Mouse (Mus musculus) neural tube, embryonic 15.5 days (tissue): Measurements from ENCODE around the gene Cfap73. TPM values are rescaled to one million over a fixed set of nuclear protein-coding genes. Genes with fewer than 3 reads are reported as not detected.
A peak's percentile ranks its signal among the peaks of the same experiment; 100 is the strongest.

Experiments
- ATAC-seq: fragments of 200-750 bp; cut with Nextera tagmentation; 2 replicates; pipeline ENCODE4 v1.8.0; 2017; ENCODE audit warnings: mild to moderate bottlenecking, moderate TSS enrichment, moderate library complexity; ENCODE audit not compliant: low FRiP score
- H3K27ac ChIP-seq: fragments of 300-500 bp; sonication (generic); replicated peaks from 2 replicates; pipeline ENCODE4 v1.5.1; 2015; ENCODE audit warnings: mild to moderate bottlenecking, inconsistent platforms
- H3K27me3 ChIP-seq: fragments of 300-500 bp; sonication (generic); replicated peaks from 2 replicates; pipeline ENCODE4 v1.6.1; 2015; ENCODE audit warnings: inconsistent platforms
- H3K36me3 ChIP-seq: fragments of 300-500 bp; sonication (generic); 2 replicates; pipeline ENCODE4 v1.6.1; 2015; ENCODE audit warnings: inconsistent platforms
- H3K4me1 ChIP-seq: fragments of 300-500 bp; sonication (generic); 2 replicates; pipeline ENCODE4 v1.6.1; 2015; ENCODE audit warnings: inconsistent platforms
- H3K4me2 ChIP-seq: fragments of 300-500 bp; sonication (generic); 2 replicates; pipeline ENCODE4 v1.6.1; 2015; ENCODE audit warnings: inconsistent platforms, mild to moderate bottlenecking, moderate library complexity
- H3K4me3 ChIP-seq: fragments of 300-500 bp; sonication (generic); replicated peaks from 2 replicates; pipeline ENCODE4 v1.5.1; 2015; ENCODE audit warnings: mild to moderate bottlenecking, inconsistent platforms
- H3K9ac ChIP-seq: fragments of 300-500 bp; sonication (generic); replicated peaks from 2 replicates; pipeline ENCODE4 v1.6.1; 2015; ENCODE audit warnings: mild to moderate bottlenecking, inconsistent platforms
- H3K9me3 ChIP-seq: fragments of 300-500 bp; sonication (generic); replicated peaks from 2 replicates; pipeline ENCODE4 v1.6.1; 2016; ENCODE audit warnings: inconsistent platforms
- WGBS: fragments of 180-500 bp; shearing (Covaris S2); methylation state at CpG from one replicate; pipeline ENCODE4 v1.1.7; 2015; ENCODE audit warnings: mixed read lengths; 5-methylcytosine and 5-hydroxymethylcytosine counted together
- polyA plus RNA-seq: library from polyadenylated mRNA; unstranded; fragments of >200 nt; fragmentation: Nextera tagmentation; extraction: Ambion mirVana; gene quantifications from 2 replicates; pipeline ENCODE4 v1.2.1, GENCODE M21; 2015

Cfap73 gene
- polyA plus RNA-seq, 1 experiment from 2014 or later: 0.33 TPM

DNA sequence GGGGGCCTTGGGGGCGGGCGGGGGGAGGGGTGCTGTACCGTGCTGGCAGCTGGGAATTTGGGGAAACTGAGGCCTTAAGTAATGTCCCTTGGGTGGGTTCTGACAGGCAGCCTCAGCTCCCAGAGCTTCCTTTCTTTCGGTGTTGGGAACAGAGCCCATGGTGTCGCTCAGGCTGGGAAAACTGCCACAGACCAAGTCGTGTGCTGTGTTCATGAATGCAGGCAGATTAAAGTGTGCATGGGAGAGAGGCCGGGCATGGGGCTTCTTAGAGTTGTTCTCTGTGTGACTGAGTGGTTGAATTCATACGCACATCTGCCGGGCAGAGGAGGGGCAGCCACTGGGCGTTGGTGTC lies 12.2 kb downstream of the Cfap73 start:
- Histone ChIP-seq H3K4me3 (no peak overlapping the region), H3K36me3 (peaks cover 78% of the 10 kb centered on the region), H3K27me3 (no peaks in the 10 kb centered on the region), H3K27ac (no peak overlapping the region), H3K9me3 (no peaks in the 10 kb centered on the region), H3K9ac (no peak overlapping the region), H3K4me2 (no peak overlapping the region), H3K4me1 (peaks cover 9% of the 10 kb centered on the region)
- 86% methylated on average over 10 of the region's 10 CpGs for WGBS
- no peak for ATAC-seq

DNA sequence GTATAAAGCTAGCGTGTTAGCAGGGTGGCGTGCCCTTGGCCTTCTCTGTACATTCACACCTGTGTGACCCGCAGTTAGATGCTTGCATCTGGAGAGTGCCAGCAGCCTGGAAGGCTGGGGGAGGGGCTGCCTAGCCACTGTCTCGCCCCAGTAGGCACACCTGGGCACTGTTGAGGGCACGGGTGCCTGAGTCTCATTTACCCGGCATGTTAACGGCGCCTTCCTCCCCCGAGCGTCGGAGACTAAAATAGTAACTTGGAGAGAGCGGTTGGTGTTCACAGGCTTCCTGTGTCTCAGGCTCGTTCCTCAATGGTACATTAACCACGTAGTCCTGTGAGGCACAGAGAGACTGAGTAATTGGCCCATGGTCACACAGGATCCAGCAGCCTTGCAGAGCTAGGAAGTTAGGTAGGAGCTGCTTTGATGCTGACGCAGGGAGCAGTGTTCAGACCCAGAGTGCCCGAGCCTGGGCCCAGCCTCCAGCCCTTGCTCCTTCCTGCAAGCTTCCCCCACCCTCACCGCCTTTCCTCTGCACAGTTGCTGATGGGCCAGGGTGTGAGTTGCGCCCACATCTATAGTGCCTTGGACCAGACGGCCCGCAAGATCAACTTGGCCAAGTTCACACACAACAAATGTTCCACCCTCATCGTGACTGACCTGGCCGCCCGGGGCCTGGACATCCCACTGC lies 12.8 kb downstream of the Cfap73 start:
- H3K36me3 ChIP-seq: peaks cover 80% of the 10 kb centered on the region
- no peak for ATAC-seq
- 90% methylated on average over 23 of the region's 23 CpGs for WGBS

DNA sequence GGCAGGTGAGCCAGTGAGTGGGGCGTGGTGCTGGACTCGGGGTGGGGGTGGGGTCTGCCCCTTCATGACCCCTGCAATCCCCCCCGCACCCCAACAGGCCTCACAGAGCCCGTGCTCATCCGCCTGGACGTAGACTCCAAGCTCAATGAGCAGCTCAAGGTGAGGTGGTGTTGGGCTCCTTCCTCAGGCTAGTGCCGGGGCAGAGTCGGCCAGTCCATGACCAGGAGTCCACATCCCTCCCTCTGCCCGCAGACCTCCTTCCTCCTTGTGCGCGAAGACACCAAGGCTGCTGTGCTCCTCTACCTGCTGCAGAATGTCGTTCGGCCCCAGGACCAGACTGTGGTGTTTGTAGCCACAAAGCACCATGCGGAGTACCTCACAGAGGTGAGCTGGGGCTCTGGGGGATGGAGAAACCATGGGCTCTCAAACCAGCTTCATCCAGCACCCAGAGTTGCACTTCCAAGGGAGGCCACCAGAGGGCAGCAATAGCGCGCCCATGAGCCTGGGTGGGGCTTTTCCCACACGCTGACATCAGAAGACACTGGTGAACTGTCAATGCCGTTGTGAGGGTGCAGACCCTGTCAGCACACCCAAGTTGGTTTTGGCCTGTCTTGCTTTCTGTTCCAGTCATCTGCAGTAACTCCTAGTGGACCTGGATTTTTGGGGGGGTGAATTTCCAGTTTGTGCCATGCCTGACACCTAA lies 13.5 kb downstream of the Cfap73 start:
- Histone ChIP-seq H3K9me3 (no peaks in the 10 kb centered on the region), H3K4me2 (no peak overlapping the region), H3K27ac (no peak overlapping the region), H3K9ac (no peak overlapping the region), H3K36me3 (peaks cover 80% of the 10 kb centered on the region), H3K27me3 (no peaks in the 10 kb centered on the region), H3K4me3 (no peak overlapping the region), H3K4me1 (peaks cover 9% of the 10 kb centered on the region)
- WGBS: 72% methylated on average over 18 of the region's 18 CpGs
- peak; percentile 37; the same call in 1 of the 2 replicates for ATAC-seq

More for the DNA sequence above, 12.8 kb downstream of the Cfap73 start:
- Histone ChIP-seq H3K9ac (no peak overlapping the region), H3K27ac (no peak overlapping the region), H3K4me3 (no peak overlapping the region), H3K4me1 (peaks cover 9% of the 10 kb centered on the region), H3K27me3 (no peaks in the 10 kb centered on the region), H3K4me2 (no peak overlapping the region), H3K9me3 (no peaks in the 10 kb centered on the region)

DNA sequence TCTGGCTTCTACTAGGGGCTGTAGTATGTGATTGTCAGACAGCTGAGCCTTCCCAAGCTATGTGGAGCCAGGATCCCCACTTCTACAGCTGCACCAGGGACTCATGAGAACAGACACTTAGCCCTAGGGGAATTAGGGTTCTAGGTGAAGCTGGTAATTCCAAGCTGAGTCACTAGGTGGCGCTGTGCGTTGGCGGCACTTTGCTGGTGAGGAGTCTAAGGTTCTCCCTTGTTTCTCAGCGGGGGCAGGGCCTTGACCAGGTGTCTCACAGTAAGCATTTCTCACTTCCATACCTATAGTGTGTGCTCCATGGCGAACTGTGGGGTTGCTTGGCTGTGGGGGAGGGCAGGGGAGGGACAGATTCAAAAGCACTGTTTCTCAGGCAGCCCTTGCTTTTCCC lies 14.8 kb downstream of the Cfap73 start:
- Histone ChIP-seq H3K27me3 (no peaks in the 10 kb centered on the region), H3K27ac (no peak overlapping the region), H3K4me3 (no peak overlapping the region), H3K36me3 (peaks cover 74% of the 10 kb centered on the region), H3K9me3 (no peaks in the 10 kb centered on the region), H3K4me2 (no peak overlapping the region), H3K9ac (no peak overlapping the region), H3K4me1 (peaks cover 17% of the 10 kb centered on the region)
- WGBS: 18% methylated on average over 5 of the region's 5 CpGs
- no peak for ATAC-seq

DNA sequence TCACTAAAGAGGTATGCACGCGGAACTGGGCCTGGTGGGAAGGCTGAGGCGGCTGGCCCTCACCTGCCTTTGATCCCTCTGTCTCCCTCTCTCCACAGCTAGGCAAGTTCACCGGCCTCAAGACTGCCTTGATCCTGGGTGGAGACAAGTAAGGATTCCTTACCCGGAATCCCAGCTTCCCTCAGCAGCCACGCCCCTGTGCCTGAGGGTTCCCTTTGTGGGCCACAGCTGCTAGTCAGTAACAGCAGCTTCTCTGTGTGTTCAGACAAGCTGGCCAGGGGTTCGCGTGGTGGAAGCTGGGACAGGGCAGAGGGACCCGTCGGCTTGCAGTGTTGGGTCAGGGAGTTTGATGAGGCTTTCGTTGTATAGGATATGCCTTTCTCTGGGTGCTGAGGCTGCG lies 15.3 kb downstream of the Cfap73 start:
- peaks cover 21% of the 10 kb centered on the region for H3K4me1 ChIP-seq
- no peaks in the 10 kb centered on the region for H3K27me3 ChIP-seq
- H3K9me3 ChIP-seq: no peaks in the 10 kb centered on the region
- whole genome bisulfite sequencing: 90% methylated on average over 12 of the region's 12 CpGs
- H3K27ac ChIP-seq: no peak overlapping the region
- no peak overlapping the region for H3K4me2 ChIP-seq
- H3K4me3 ChIP-seq: no peak overlapping the region
- H3K36me3 ChIP-seq: peaks cover 70% of the 10 kb centered on the region
- no peak for ATAC-seq
- H3K9ac ChIP-seq: no peak overlapping the region

DNA sequence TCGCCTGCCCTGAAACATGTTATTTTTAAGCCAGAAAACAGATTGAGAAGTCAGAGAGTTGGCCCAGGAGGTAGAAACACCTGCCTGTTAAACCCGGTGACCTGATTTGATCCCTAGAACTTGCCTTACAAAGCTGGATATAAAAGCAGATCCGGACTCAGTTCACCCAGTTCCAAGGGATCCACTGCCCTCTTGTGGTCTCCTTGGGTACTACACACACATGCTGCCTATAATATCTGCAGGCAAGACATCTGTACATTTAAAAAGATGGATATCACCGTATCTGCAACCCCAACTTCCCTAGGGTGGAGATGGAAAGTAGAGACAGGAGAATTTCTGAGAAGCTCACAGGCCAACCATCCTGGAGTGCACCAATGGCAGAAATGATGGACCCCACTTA lies 18.1 kb downstream of the Cfap73 start:
- H3K27ac ChIP-seq: no peak overlapping the region
- H3K9me3 ChIP-seq: no peaks in the 10 kb centered on the region
- H3K36me3 ChIP-seq: peaks cover 54% of the 10 kb centered on the region
- H3K4me1 ChIP-seq: peaks cover 25% of the 10 kb centered on the region
- no peak overlapping the region for H3K4me2 ChIP-seq
- no peak overlapping the region for H3K9ac ChIP-seq
- H3K27me3 ChIP-seq: no peaks in the 10 kb centered on the region
- ATAC-seq: no peak
- H3K4me3 ChIP-seq: no peak overlapping the region
- 99% methylated on average over 4 of the region's 4 CpGs for WGBS

DNA sequence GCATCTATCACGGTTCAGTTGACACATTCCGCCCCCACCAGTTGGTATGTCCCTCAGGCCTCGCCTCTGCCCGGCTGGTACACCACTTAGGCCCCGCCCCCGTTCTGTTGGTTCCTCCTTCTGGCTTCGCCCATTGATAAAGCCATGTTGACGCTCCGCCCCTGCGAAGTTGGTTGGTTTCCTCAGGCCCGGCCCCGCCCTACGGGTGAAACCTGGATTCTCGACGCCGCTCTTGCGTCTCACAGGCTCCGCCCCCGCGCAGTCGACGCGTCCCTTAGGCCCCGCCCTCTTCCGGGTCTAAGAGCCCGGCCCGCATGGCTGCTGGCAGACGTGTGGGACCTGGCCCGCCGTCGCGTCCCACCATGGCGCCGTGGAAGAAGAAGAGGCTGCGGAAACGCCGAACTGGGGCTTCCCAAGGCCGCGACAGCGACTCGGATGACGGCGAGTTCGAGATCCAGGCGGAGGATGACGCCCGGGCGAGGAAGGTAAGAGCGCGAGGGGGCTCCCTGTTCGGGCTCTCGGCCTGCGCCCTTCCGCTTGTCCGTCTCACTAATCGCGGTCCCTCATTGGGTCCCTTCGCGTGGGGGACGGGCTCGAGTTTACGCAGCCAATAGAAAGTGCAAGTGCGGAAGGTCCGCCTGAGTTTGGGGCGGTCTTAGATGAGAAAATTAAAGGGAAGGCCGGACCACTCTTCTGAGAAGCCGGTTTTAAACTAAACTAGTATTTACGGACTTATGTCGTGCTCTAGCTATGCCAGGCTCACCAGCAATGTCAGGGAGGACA lies 21.0 kb downstream of the Cfap73 start:
- peak overlapping the region; percentile 73 for H3K4me2 ChIP-seq
- ATAC-seq: peak; percentile 95
- peaks cover 43% of the 10 kb centered on the region for H3K4me1 ChIP-seq
- peaks cover 29% of the 10 kb centered on the region for H3K36me3 ChIP-seq
- WGBS: under 1% methylated on average over 69 of the region's 69 CpGs
- no peaks in the 10 kb centered on the region for H3K9me3 ChIP-seq
- H3K27me3 ChIP-seq: no peaks in the 10 kb centered on the region
- peak overlapping the region; percentile 81 for H3K4me3 ChIP-seq
- peak overlapping the region; percentile 77 for H3K9ac ChIP-seq
- peak overlapping the region; percentile 93 for H3K27ac ChIP-seq

DNA sequence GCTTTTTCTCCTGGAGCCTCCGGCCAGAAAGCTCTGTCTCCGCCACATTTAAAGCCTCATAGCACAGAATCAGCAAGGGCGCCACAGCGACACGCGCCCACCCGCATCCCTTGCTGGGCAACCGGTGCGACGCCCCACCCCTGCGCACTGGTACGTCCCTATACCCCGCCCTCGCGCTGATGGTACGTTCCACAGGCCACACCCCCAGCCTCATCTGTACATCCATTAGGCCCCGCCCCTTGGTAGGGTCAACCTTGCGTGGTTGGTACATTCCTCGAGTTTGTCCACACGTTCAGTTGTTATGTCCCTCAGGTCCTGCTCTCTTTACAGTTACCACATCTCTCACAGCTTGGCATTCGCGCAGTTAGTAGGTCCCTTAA lies 21.6 kb downstream of the Cfap73 start, which contains the start of the genes Rita1 and Ddx54:
TSS of gene Rita1 (minus strand) at position 148 of the 380 bp plus-strand sequence.
TSS of gene Ddx54 (plus strand) at position 298 of the 380 bp plus-strand sequence.
- Histone ChIP-seq H3K36me3 (peaks cover 24% of the 10 kb centered on the region), H3K4me2 (peak within 1 kb of the TSS; percentile 73), H3K27ac (peak within 1 kb of the TSS; percentile 93), H3K4me1 (peaks cover 43% of the 10 kb centered on the region), H3K27me3 (no peaks in the 10 kb centered on the region), H3K9ac (peak within 1 kb of the TSS; percentile 77), H3K4me3 (peak within 1 kb of the TSS; percentile 81), H3K9me3 (no peaks in the 10 kb centered on the region)
- WGBS: 3% methylated on average over 22 of the region's 22 CpGs
- peak; percentile 89 for ATAC-seq

DNA sequence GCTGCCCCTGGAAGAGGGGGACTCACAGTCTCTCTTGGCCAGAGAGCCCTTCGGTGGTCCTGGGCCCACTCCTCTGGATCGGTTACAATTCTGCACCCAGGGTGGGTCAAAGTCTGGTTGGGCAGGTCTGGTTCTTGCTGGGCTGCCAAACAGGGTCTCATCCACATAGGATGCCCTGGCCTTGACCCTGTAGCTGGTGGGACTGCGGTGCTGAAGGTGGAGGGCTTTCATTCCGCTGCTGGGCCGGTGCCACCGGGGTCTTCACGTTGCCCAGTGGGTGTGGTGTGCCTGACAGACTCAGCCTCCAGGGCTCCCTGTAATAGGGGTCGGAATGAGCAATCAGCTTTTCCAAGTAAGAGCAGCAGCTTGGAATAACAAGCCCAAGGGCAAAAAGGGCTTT lies 22.6 kb downstream of the Cfap73 start:
- 48% methylated on average over 8 of the region's 8 CpGs for WGBS
- Histone ChIP-seq H3K4me2 (peak overlapping the region; percentile 73), H3K4me1 (peaks cover 43% of the 10 kb centered on the region), H3K4me3 (peak overlapping the region; percentile 81), H3K9ac (peak overlapping the region; percentile 77), H3K9me3 (no peaks in the 10 kb centered on the region), H3K36me3 (peaks cover 15% of the 10 kb centered on the region), H3K27ac (peak overlapping the region; percentile 93), H3K27me3 (no peaks in the 10 kb centered on the region)
- ATAC-seq: no peak

DNA sequence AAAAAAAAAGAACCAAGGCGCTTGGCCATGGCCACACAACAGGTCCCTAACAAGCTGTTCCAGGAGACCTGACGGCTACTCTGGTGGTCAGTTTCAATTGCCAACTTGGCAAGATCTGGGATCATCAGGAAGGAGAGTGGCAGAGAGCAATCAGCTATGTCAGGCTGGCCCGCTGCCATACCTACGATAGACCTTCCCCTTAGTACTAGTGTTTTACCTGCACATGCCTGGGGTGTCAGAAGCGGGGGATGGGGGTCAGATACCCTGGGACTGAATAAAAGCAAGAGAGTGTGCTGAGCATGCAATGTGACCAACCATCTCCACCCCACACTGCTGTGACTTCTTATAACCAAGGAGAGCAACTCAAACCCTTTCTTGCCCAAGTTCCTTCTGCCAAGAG lies 23.1 kb downstream of the Cfap73 start:
- H3K9ac ChIP-seq: no peak overlapping the region
- no peak overlapping the region for H3K27ac ChIP-seq
- peak overlapping the region; percentile 73 for H3K4me2 ChIP-seq
- no peak for ATAC-seq
- peaks cover 43% of the 10 kb centered on the region for H3K4me1 ChIP-seq
- 94% methylated on average over 5 of the region's 5 CpGs for WGBS
- no peaks in the 10 kb centered on the region for H3K9me3 ChIP-seq
- H3K27me3 ChIP-seq: no peaks in the 10 kb centered on the region
- H3K4me3 ChIP-seq: peak overlapping the region; percentile 81; the same call in 1 of the 2 replicates
- H3K36me3 ChIP-seq: peaks cover 10% of the 10 kb centered on the region

DNA sequence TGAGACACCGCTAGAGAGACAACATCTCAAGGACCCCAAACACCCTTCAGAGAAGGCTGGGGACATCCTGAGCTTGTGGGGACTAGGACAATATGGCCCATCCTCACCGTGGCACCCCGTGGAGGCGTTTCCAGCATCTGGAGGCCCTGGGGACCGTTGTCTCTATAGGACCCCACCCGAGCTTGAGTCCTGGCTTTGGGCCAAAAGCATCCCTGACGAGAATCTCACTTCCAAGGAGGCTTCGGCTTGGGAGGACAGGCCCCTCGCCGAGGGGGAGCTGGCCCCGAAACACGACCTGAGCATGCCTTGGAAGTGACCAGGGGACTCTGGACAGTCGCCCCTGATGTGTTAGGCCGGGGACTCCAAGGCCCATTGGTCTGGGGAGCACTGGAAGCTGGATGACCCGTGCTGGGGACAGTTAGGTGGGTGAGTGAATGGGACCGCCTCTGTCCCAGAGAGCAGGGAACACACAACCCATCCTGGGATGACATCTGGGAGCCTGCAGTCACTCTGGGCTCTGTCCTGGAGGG lies 24.7 kb downstream of the Cfap73 start:
- no peaks in the 10 kb centered on the region for H3K9me3 ChIP-seq
- H3K27ac ChIP-seq: no peak overlapping the region
- no peaks in the 10 kb centered on the region for H3K27me3 ChIP-seq
- no peak for ATAC-seq
- peaks cover 5% of the 10 kb centered on the region for H3K36me3 ChIP-seq
- 77% methylated on average over 16 of the region's 16 CpGs for WGBS
- H3K4me2 ChIP-seq: no peak overlapping the region
- no peak overlapping the region for H3K4me3 ChIP-seq
- H3K9ac ChIP-seq: no peak overlapping the region
- H3K4me1 ChIP-seq: peaks cover 42% of the 10 kb centered on the region
